Mouse (Mus musculus): ENCODE measurements around the gene Tmem139.
A peak's percentile ranks its signal among the peaks of the same experiment; 100 is the strongest.

DNA sequence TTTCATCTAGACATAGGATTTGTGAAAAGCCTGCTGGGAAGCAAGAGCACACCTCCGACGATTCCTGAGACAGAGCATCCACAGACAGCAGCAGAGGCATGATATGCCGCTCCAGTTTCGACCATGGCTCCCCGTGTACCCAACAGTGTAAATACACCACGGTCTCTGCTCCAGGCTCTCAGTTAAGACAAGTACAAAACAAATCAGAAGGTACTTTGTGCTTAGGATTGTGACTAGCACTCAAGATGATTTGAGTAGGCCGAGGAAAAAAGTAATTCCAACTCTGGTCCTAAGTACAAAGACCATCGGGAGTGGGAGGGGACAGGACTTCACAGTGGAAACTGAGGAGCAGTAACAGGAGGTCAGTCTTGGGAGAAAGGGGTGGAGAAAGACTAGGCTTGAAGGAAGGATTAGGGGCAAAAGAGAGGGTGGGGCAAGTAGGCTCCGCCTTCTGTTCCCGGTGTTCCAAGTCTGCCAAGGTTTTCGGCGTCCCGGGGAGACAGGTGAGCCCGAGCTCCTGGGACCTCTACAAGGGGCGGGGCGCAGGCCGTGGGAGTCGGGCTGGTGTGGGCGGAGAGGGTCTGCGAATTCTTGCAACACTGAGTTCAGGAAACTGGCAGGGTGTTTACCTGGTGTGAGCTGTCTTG, at the start of gene Tmem139:
- TF ChIP-seq CTCF (IDR thresholded peaks at IDR 0.05), result no peak
- peak; percentile 54; the same call in 1 of the 2 replicates for TF ChIP-seq EP300 (IDR thresholded peaks at IDR 0.05)
